ENCODE assay signal across 9 mouse cellular contexts in the genomic region with DNA sequence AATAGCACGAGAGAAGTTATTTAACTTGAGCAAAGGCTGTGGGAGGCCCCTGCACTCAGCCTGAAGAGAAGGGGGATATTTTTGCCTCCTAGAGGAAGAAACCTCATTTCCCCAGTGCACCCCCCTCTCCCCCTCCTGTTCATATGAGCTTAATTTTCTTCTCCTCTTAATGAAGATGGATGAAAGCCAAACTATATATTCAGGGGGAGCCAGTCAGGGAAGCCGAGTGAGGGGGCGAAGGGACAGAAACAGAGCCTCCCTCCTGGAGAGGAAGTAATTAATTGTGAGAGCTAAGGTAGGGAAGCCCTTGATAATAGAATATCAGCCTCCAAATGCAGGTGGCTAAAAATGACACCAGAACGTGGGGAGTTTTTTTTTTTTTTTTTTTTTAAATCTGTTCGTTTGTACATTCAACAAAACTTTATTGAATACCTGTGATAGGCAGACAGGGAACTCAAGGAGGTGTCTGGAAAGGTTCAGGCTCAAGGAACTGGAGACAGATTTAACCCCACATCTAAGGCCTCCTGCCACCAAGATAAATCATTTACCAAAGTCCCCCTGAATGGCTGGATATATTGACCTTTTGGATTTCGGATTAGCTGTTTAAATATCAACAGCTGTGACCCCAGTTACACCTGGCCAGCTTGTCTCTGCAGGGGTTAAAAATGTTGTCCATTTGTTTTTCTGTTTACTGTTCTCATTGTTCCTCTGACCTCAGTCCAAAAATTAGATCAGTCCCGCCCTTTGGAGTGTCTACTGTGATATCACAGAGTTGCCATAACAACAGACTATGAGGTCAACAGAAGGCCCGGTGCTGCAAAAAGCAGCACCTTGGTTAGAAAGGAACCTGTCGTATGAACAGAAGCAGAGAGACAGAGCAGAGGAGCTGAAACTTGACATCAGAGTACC. TPM values are rescaled to one million over a fixed set of nuclear protein-coding genes. Genes with fewer than 3 reads are reported as not detected.
DNase-seq lines count a peak whose midpoint lies in the region; ATAC-seq lines count a peak whose summit lies in the region.
"Had no signal": no experiment of that assay in that cellular context is flagged by ENCODE, and none has a peak within 500 bp of the region (broad histone marks: within the 10 kb centered on the region; RNA-seq: fewer than 3 reads in every experiment).

No protein-coding gene starts in this region.

- DNase-seq in heart, postnatal 36 days, result no peak
- DNase-seq in ZHBTc4 (ENCODE audit: low read depth, low spot score), result peak; percentile 24
- DNase-seq in T-cell, adult 2 months (ENCODE audit: low spot score), result no peak
- DNase-seq in left cerebral cortex, adult 9 months (ENCODE audit: low spot score in 2 of 2), result no peak
- no peak for DNase-seq in layer of hippocampus, adult 8-10 months (ENCODE audit: low spot score in 2 of 2)

- WGBS in heart, embryonic 13.5 days, result 38% methylated on average over 9 of the region's 9 CpGs
- 23% methylated on average over 9 of the region's 9 CpGs for WGBS in intestine, embryonic 15.5 days

- peaks cover 13% of the 10 kb centered on the region for H3K36me3 ChIP-seq in heart, embryonic 13.5 days
- H3K36me3 ChIP-seq in intestine, embryonic 15.5 days, result no peaks in the 10 kb centered on the region

- peak overlapping the region; percentile 24; the same call in 1 of the 2 replicates for H3K4me2 ChIP-seq in heart, embryonic 13.5 days
- H3K4me2 ChIP-seq in intestine, embryonic 15.5 days (replicated peaks), result peak overlapping the region; percentile 38

- ATAC-seq in heart, embryonic 13.5 days (ENCODE audit: extremely low read depth, insufficient number of reproducible peaks, low FRiP score, low TSS enrichment), result no peak
- ATAC-seq in intestine, embryonic 15.5 days, result peak; percentile 37
- peak; percentile 39; the same call in 1 of the 2 replicates for ATAC-seq in megakaryocyte-erythroid progenitor cell, adult 5-6 weeks (replicated peaks; ENCODE audit: low FRiP score, low TSS enrichment, poor library complexity, severe bottlenecking)

- H3K9me3 ChIP-seq in heart, embryonic 13.5 days, result no peaks in the 10 kb centered on the region
- H3K9me3 ChIP-seq in intestine, embryonic 15.5 days, result no peaks in the 10 kb centered on the region

- peaks cover 75% of the 10 kb centered on the region for H3K4me1 ChIP-seq in heart, embryonic 13.5 days
- peaks cover 76% of the 10 kb centered on the region for H3K4me1 ChIP-seq in intestine, embryonic 15.5 days (replicated peaks)

- H3K4me3 ChIP-seq in heart, embryonic 13.5 days, result no peak overlapping the region
- H3K4me3 ChIP-seq in intestine, embryonic 15.5 days (replicated peaks), result no peak overlapping the region

- intact Hi-C loops in heart, postnatal 36 days (cut with DNase I), result loop anchor here (5.0 kb wide), 1 partner anchor 47 kb away; no protein-coding TSS in a partner anchor

- H3K9ac ChIP-seq in heart, embryonic 13.5 days, result peak overlapping the region; percentile 55
- H3K9ac ChIP-seq in intestine, embryonic 15.5 days, result no peak overlapping the region

- H3K27me3 ChIP-seq in heart, embryonic 13.5 days (replicated peaks), result no peaks in the 10 kb centered on the region
- H3K27me3 ChIP-seq in intestine, embryonic 15.5 days (replicated peaks), result no peaks in the 10 kb centered on the region

- H3K27ac ChIP-seq in heart, embryonic 13.5 days (replicated peaks), result peak overlapping the region; percentile 75
- peak overlapping the region; percentile 93 for H3K27ac ChIP-seq in intestine, embryonic 15.5 days

RNA-seq across cellular contexts. Expression of gene Golt1a, which starts 54.5 kb away (rescaled TPM):
- polyA plus RNA-seq in heart, embryonic 13.5 days (2015; fragmentation: Nextera tagmentation; extraction: Ambion mirVana), result 0.13 and 0.18 TPM in 2 replicates
- not detected for total RNA-seq in heart, postnatal 36 days (2021)
- polyA plus RNA-seq in intestine, embryonic 15.5 days (2015; fragmentation: Nextera tagmentation; extraction: Ambion mirVana), result 18.2 and 23.8 TPM in 2 replicates
- not detected in 2 replicates for total RNA-seq in megakaryocyte-erythroid progenitor cell, adult 5-6 weeks (2014; fragmentation: Nextera tagmentation)
- total RNA-seq in megakaryocyte-erythroid progenitor cell, adult 5-6 weeks (2017), result not detected in 2 replicates
- total RNA-seq in layer of hippocampus, adult 8-10 months (2022), result not detected
- polyA plus RNA-seq: thymus, postnatal 0 days had no signal
